Mouse (Mus musculus): ENCODE results near the gene Bmpr1b.
"Not testable (repeated sequence)": the region's sequence is repeated elsewhere in the genome, so short reads cannot be mapped to it uniquely, and the experiment has no call there.

Gene Bmpr1b

GRCm38 (mm10) chr3:142168863-142169521, at the start of gene Bmpr1b:
Gene Bmpr1b (minus strand): TSS chr3:142169425.
- peak; percentile 93 for ATAC-seq (ENCODE audit: low TSS enrichment)

DNA sequence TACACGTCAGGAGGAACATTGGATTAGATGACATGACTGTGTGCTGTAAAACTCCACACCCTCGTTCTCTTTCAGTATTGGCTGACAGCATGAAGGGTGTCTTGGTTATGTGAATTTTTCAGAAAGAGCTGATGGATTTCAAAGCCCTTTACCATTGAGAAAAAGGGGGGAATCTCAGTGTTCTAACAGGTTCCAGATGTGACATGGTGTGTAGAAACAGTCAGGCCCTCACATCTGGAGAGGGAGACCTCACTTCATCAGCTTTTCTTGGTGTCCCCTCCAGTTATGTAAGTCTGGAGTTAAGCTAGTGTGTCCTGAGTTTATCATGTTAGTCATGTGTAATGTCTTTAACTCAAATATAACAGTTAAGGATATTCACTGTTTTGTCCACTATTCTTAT, 43.6 kb upstream of the Bmpr1b start:
- no peak for ATAC-seq (ENCODE audit: low TSS enrichment)

DNA sequence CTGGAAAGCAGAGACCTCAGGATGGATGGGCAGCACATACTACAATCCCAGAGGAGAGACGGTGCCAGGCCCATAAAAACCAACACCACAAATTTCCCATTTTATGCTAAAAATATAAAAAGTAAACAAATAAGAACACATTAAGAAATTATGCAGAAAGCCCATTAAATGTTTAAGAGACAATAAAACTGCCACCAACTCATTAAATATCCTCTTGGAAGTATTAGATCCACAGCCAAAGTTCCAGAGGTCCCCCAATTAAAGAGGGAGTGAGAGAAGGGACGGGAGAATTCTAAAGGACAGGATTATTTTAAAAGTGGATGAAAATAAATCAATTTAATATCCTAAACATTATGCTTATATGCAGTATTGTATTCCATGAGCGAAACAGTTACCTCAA, 43.0 kb upstream of the Bmpr1b start:
- ATAC-seq (ENCODE audit: low TSS enrichment) = no peak

GRCm38 (mm10) chr3:142209981-142210380, 40.8 kb upstream of the Bmpr1b start:
- ATAC-seq (ENCODE audit: low TSS enrichment) = no peak

DNA sequence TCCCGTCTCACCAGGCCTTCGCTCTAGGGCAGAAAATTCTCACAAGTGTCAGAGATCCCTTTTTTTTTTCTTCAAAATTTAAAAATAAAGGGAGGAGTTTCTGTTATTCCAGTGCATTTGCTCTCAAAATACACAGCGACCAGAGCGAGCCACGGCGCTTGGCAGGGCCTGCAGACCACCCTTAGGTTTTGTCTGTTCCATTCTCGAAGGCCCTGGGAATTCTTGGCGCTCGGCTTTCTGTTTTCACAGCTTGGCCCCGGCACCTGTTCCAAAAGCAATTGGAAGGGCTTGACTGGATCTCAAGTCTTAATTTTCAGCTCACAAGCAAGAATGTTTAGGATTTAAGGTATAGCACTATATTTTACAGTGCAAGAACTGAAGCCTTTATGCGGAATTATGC, 39.8 kb upstream of the Bmpr1b start:
- no peak for ATAC-seq (ENCODE audit: low TSS enrichment)

- ATAC-seq (ENCODE audit: low TSS enrichment) = no peak
Observed at GRCm38 (mm10) chr3:142207488-142207887, 38.3 kb upstream of the Bmpr1b start.

- no peak for ATAC-seq (ENCODE audit: low TSS enrichment)
Observed at GRCm38 (mm10) chr3:142206316-142206715, 37.1 kb upstream of the Bmpr1b start.

DNA sequence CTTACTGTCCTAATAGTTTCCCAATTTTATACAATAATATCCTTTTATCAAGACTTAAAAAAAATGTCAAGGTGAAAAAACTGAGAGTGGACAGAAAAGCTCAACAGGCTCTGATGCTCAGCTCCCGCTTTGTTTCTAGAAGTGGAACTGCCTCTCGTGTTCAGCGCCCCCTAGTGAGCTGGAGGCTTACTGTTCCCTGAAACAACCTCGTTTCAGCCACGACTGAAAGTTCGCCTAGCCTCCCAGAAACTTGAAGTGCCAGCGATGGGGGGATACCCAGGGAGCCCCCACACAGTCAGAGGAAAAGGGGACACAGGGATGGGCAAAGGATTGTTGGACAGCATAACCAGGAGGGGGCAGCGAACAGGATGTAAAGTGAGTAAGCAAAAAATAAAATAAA, 26.9 kb upstream of the Bmpr1b start:
- ATAC-seq (ENCODE audit: low TSS enrichment) = no peak

GRCm38 (mm10) chr3:142191627-142192026, 22.4 kb upstream of the Bmpr1b start:
- not testable (repeated sequence) for ATAC-seq (ENCODE audit: low TSS enrichment)

GRCm38 (mm10) chr3:142186551-142186950, 17.3 kb upstream of the Bmpr1b start:
- no peak for ATAC-seq (ENCODE audit: low TSS enrichment)

DNA sequence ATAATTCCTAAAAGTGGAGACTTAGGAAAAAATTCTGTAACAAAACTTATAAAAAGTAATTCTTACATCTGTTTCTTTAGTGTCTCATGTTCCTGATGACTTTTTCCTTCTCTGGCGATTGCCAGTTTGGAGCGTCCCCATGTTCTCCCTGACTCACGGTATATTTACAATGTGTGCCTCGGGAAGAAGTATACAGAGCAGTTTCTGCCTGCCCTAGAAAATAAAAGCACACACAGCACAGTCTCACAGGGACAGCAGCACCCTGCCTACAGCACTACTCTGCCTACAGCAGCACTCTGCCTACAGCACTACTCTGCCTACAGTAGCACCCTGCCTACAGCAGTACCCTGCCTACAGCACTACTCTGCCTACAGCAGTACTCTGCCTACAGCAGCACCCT, 4.8 kb upstream of the Bmpr1b start:
- ATAC-seq (ENCODE audit: low TSS enrichment) = peak; percentile 92

- ATAC-seq (ENCODE audit: low TSS enrichment) = no peak; the same call in 1 of the 2 replicates
Observed at GRCm38 (mm10) chr3:142168251-142168862, 868 bp downstream of the Bmpr1b start.

DNA sequence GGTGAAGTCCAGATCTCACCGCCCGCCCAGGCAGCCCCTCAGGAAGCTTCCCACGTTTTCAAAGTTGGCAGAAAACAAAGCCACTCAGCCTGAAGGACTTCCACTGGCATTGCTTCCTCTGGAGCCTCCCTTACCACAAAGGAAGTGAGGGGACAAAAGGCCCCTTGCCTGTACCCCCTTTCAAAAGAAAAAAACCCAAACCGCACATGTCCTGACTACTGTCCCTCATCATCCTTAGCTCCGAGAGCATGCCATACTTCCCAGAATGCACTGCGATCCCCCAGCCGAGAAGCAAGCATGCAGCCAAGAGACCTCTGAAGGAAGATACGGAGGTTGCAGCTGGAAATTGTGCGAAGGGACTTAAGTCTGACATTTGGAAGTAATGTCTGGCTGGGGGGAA, 4.2 kb downstream of the Bmpr1b start:
- ATAC-seq (ENCODE audit: low TSS enrichment) = no peak

DNA sequence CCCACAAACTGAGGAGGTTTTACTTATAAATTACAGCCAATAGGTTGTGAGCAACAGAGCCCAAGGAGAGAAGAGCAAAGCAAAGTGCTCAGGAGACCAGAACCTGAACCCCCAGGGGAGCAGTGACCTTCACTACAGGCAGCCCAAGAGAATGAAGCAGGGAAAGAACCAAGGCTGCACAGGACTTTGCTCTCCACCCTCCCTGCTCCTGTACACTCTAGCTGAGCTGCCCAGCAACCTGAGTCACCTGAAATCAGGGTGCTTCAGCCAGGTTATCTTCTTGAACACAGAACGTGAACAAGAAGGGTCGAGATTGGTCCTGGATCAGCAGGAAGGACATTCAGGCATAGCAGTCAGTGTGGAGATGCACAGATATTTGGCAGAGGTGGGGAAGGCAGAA, 5.3 kb downstream of the Bmpr1b start:
- ATAC-seq (ENCODE audit: low TSS enrichment) = no peak

GRCm38 (mm10) chr3:142161405-142161804, 7.8 kb downstream of the Bmpr1b start:
- ATAC-seq (ENCODE audit: low TSS enrichment) = no peak

- peak; percentile 92 for ATAC-seq (ENCODE audit: low TSS enrichment)
Observed at GRCm38 (mm10) chr3:142151980-142152379, 17.2 kb downstream of the Bmpr1b start.

- no peak for ATAC-seq (ENCODE audit: low TSS enrichment)
Observed at GRCm38 (mm10) chr3:142138796-142139195, 30.4 kb downstream of the Bmpr1b start.

- ATAC-seq (ENCODE audit: low TSS enrichment) = no peak
Observed at GRCm38 (mm10) chr3:142126379-142126778, 42.8 kb downstream of the Bmpr1b start.

DNA sequence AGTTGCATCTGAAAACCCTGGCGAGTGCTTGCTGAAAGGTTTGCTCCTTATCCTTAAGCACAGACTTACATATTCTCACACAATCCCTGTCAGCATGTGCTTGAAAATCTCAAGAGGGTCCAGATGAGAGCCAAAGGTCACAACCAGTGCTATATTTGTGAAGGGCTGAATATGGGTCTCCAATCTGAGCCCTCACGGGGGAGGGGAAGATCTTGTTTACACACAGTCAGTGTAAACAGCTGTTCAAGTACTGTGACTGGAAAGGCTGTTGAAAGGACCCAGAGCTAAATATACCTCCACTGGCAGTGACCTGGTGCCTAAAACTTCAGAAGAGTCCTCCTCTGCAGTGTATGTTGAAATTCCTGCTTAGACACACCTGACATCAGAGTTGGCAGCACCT, 43.7 kb downstream of the Bmpr1b start:
- ATAC-seq (ENCODE audit: low TSS enrichment) = no peak

DNA sequence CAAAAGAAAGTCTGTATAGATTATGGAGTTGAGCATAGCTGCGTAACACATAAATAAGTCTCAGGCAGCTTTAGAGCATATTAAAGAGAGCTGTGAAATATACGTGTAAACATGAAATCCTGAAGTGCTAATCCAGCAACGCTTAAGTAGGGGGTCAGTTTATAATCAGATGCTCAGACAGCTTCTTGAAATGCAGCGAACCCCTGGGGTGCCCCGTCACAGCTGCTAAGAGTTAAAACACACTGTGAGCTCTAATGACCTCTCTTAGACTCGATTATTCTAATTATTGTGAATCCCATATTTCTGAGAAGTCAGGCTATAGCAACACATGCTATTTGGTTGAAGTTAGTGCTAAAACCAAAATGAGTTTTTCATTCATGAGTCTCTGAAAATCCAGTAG, 45.0 kb downstream of the Bmpr1b start:
- ATAC-seq (ENCODE audit: low TSS enrichment) = no peak

DNA sequence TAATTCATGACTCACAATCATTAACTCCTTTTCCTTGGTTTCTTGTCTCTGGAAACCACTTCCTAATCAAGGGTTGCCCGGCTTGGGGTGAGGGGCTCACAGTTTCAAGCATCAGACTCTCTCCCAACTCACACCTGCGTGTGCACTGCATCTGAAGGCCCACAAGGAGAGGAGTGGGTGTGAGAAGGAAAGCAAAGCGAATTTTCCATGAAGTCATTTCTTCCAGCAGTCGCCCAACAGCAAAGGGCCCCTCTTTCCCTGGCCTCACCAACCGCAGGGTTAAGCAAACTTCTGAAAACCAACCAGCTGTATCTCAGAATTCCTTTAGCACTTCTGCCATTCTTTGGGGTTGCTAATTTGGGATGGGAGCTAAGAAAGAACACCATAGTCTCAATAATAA, 46.8 kb downstream of the Bmpr1b start:
- ATAC-seq (ENCODE audit: low TSS enrichment) = no peak

DNA sequence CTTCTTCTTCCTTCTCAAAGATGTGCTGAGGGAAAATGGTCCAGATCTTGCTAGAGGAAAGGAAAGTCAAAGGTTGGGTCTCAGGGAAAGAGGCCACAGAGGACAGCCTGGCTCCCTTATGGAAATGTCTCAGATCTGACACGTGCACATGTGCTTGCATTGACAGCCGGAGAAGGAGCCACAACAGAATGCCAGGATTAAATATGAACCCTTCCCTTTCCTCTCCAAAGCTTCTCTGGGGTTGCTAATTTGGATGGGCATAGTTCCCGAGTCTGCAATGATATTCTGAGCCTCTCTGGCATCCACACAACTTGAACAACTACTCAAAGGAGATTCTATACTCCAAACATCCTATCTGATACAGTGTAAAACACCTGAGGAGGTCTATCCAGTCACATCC, 48.4 kb downstream of the Bmpr1b start:
- ATAC-seq (ENCODE audit: low TSS enrichment) = no peak

- no peak for ATAC-seq (ENCODE audit: low TSS enrichment)
Observed at GRCm38 (mm10) chr3:142114762-142115316, 54.4 kb downstream of the Bmpr1b start.

- ATAC-seq (ENCODE audit: low TSS enrichment) = no peak
Observed at GRCm38 (mm10) chr3:142114190-142114589, 55.0 kb downstream of the Bmpr1b start.
